Comparison of ENCODE assay signal across 8 mouse cellular contexts in the genomic region with DNA sequence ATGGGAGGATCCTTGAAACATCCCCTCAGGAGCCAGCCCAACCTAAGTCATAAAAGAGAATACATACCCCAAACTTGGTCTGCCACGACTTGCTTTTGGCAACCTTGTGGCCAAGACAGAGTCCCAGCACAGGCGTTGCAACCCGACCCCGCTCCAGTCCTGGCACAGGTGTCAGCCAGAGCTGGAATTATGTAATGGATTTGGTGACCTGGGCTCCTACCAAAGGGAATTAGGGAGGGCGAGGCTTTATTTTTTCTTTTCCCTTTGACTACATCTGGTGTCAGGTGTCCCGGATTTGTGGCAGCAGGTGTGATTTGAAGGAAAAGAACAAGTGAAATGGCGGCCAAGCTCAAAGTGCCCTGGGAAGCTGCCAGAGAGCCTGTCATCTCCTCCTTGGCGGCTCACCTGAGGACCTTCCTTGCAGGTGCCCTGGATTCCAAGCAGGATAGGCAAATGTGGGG.
DNase-seq lines count a peak whose midpoint lies in the region; ATAC-seq and TF ChIP-seq lines count a peak whose summit lies in the region.
"Had no signal": no experiment of that assay in that cellular context is flagged by ENCODE, and none has a peak within 500 bp of the region (broad histone marks: within the 10 kb centered on the region; RNA-seq: fewer than 3 reads in every experiment).

No protein-coding gene starts in this region.

- under 1% methylated on average over 8 of the region's 8 CpGs for WGBS in embryonic facial prominence, embryonic 13.5 days
- 1% methylated on average over 8 of the region's 8 CpGs for WGBS in neural tube, embryonic 13.5 days
- WGBS in kidney, adult 2 months, result 7% methylated on average over 8 of the region's 8 CpGs
- WGBS in liver, postnatal 0 days (ENCODE audit: insufficient replicate concordance), result 3% methylated on average over 8 of the region's 8 CpGs

- peak; percentile 84 for DNase-seq in cerebellum, adult 8-10 months
- peak; percentile 43 to 58 for DNase-seq in layer of hippocampus, postnatal 14 days (ENCODE audit: low spot score in 2 of 2)
- no peak for DNase-seq in heart, adult 18-20 months
- no peak for DNase-seq in kidney, adult 2 months
- no peak for DNase-seq in liver, postnatal 0 days

- no peak for ATAC-seq in embryonic facial prominence, embryonic 13.5 days (ENCODE audit: insufficient number of reproducible peaks, insufficient read depth, low FRiP score, low TSS enrichment, low read depth)
- no peak for ATAC-seq in neural tube, embryonic 13.5 days (ENCODE audit: low read depth)
- ATAC-seq in liver, postnatal 0 days, result no peak

- TF ChIP-seq CTCF in kidney, adult 2 months (conservative IDR thresholded peaks at IDR 0.05; ENCODE audit: insufficient read depth, insufficient read length, low read depth, low read length), result no peak
- TF ChIP-seq CTCF in liver, postnatal 0 days (IDR thresholded peaks at IDR 0.05; ENCODE audit: low read depth), result no peak

- H3K4me2 ChIP-seq in embryonic facial prominence, embryonic 13.5 days, result 0 out of 2 replicates have a peak overlapping the region, but pooled peaks have one; percentile 22
- H3K4me2 ChIP-seq in neural tube, embryonic 13.5 days, result peak overlapping the region; percentile 69
- H3K4me2 ChIP-seq in liver, postnatal 0 days (ENCODE audit: low read depth, low read length), result no peak overlapping the region
- H3K4me2 ChIP-seq: embryonic facial prominence, embryonic 12.5 days had no signal

- H3K9me3 ChIP-seq in embryonic facial prominence, embryonic 13.5 days, result no peaks in the 10 kb centered on the region
- H3K9me3 ChIP-seq in neural tube, embryonic 13.5 days, result no peaks in the 10 kb centered on the region
- no peaks in the 10 kb centered on the region for H3K9me3 ChIP-seq in liver, postnatal 0 days (ENCODE audit: low read length)
- H3K9me3 ChIP-seq: embryonic facial prominence, embryonic 12.5 days had no signal

- H3K4me1 ChIP-seq in embryonic facial prominence, embryonic 13.5 days, result peaks cover 11% of the 10 kb centered on the region
- H3K4me1 ChIP-seq in neural tube, embryonic 13.5 days (replicated peaks), result peaks cover 54% of the 10 kb centered on the region
- no peaks in the 10 kb centered on the region for H3K4me1 ChIP-seq in kidney, adult 2 months (ENCODE audit: control insufficient read depth, insufficient read depth, low read length)
- H3K4me1 ChIP-seq in liver, postnatal 0 days (ENCODE audit: insufficient read depth), result no peaks in the 10 kb centered on the region

- no peak overlapping the region for H3K27ac ChIP-seq in embryonic facial prominence, embryonic 13.5 days
- H3K27ac ChIP-seq in neural tube, embryonic 13.5 days (replicated peaks), result peak overlapping the region; percentile 100
- no peak overlapping the region for H3K27ac ChIP-seq in kidney, adult 2 months (ENCODE audit: insufficient read depth, low read depth, low read length)
- no peak overlapping the region for H3K27ac ChIP-seq in liver, postnatal 0 days (ENCODE audit: low read depth)
- H3K27ac ChIP-seq: embryonic facial prominence, embryonic 12.5 days had no signal

- no peak for TF ChIP-seq POLR2A in kidney, adult 2 months (IDR thresholded peaks at IDR 0.05; ENCODE audit: low read depth, low read length)

- no peak for TF ChIP-seq EP300 in liver, postnatal 0 days (IDR thresholded peaks at IDR 0.05; ENCODE audit: low read depth)

- no peak overlapping the region for H3K4me3 ChIP-seq in embryonic facial prominence, embryonic 13.5 days
- H3K4me3 ChIP-seq in neural tube, embryonic 13.5 days, result peak overlapping the region; percentile 84
- H3K4me3 ChIP-seq in kidney, adult 2 months (ENCODE audit: insufficient read depth, low read depth, low read length), result no peak overlapping the region
- H3K4me3 ChIP-seq in liver, postnatal 0 days (ENCODE audit: low read depth, low read length), result no peak overlapping the region

- H3K9ac ChIP-seq in embryonic facial prominence, embryonic 13.5 days, result no peak overlapping the region
- H3K9ac ChIP-seq in neural tube, embryonic 13.5 days, result peak overlapping the region; percentile 100
- H3K9ac ChIP-seq in liver, postnatal 0 days (replicated peaks), result no peak overlapping the region
- H3K9ac ChIP-seq: embryonic facial prominence, embryonic 12.5 days had no signal

- no peaks in the 10 kb centered on the region for H3K36me3 ChIP-seq in embryonic facial prominence, embryonic 13.5 days
- H3K36me3 ChIP-seq in neural tube, embryonic 13.5 days, result no peaks in the 10 kb centered on the region
- H3K36me3 ChIP-seq in kidney, adult 2 months (ENCODE audit: control insufficient read depth, insufficient read depth, low read length), result no peaks in the 10 kb centered on the region
- H3K36me3 ChIP-seq in liver, postnatal 0 days (replicated peaks; ENCODE audit: insufficient read depth, low read length), result no peaks in the 10 kb centered on the region
- H3K36me3 ChIP-seq: embryonic facial prominence, embryonic 12.5 days had no signal

- peaks cover 99% of the 10 kb centered on the region for H3K27me3 ChIP-seq in embryonic facial prominence, embryonic 13.5 days
- peaks cover 25% of the 10 kb centered on the region for H3K27me3 ChIP-seq in neural tube, embryonic 13.5 days
- peaks cover 9% of the 10 kb centered on the region for H3K27me3 ChIP-seq in kidney, adult 2 months (replicated peaks; ENCODE audit: control insufficient read depth, insufficient read depth, low read length)
- peaks cover 92% of the 10 kb centered on the region for H3K27me3 ChIP-seq in liver, postnatal 0 days (ENCODE audit: insufficient read depth, low read length)

Comparison
In these comparisons a context has a peak if more than half of its experiments do, and no peak if none do; other contexts are left out.
1. DNase-seq: peak in cerebellum, adult 8-10 months (single experiment) and layer of hippocampus, postnatal 14 days (2 of 2); none in heart, adult 18-20 months (0 of 2), kidney, adult 2 months (single experiment) and liver, postnatal 0 days (single experiment).